Mouse (Mus musculus): ENCODE data around the gene Ikbkg.

GRCm38 (mm10) chrX:74408340-74408739, 15.2 kb downstream of the Ikbkg start:
- TF ChIP-seq CTCF (IDR thresholded peaks at IDR 0.05) (no peak), POLR2A (IDR thresholded peaks at IDR 0.05; ENCODE audit: insufficient read depth, low read depth, low read length) (no peak)
